Mouse (Mus musculus) limb, embryonic 12.5 days (tissue): ENCODE measurements around the gene Kazn. TPM values are rescaled to one million over a fixed set of nuclear protein-coding genes. Genes with fewer than 3 reads are reported as not detected.

Experiments
- ATAC-seq: fragments of 200-750 bp; cut with Nextera tagmentation; 2 replicates; pipeline ENCODE4 v1.8.0; 2017; ENCODE audit warnings: low read depth, moderate TSS enrichment; ENCODE audit not compliant: insufficient number of reproducible peaks, insufficient read depth, low FRiP score, low TSS enrichment
- H3K27ac ChIP-seq: fragments of 300-500 bp; sonication (generic); 2 replicates; pipeline ENCODE4 v1.5.1; 2016; ENCODE audit warnings: mild to moderate bottlenecking, moderate library complexity
- H3K27me3 ChIP-seq: fragments of 300-500 bp; sonication (generic); 2 replicates; pipeline ENCODE4 v1.6.1; 2016; ENCODE audit warnings: mild to moderate bottlenecking, moderate library complexity
- H3K36me3 ChIP-seq: fragments of 300-500 bp; sonication (generic); 2 replicates; pipeline ENCODE4 v1.6.1; 2016; ENCODE audit warnings: mild to moderate bottlenecking, moderate library complexity
- H3K4me1 ChIP-seq: fragments of 300-500 bp; sonication (generic); replicated peaks from 2 replicates; pipeline ENCODE4 v1.6.1; 2016
- H3K4me2 ChIP-seq: fragments of 300-500 bp; sonication (generic); 2 replicates; pipeline ENCODE4 v1.6.1; 2016; ENCODE audit warnings: mild to moderate bottlenecking, moderate library complexity
- H3K4me3 ChIP-seq: fragments of 300-500 bp; sonication (generic); replicated peaks from 2 replicates; pipeline ENCODE4 v1.5.1; 2016; ENCODE audit warnings: mild to moderate bottlenecking
- H3K9ac ChIP-seq: fragments of 300-500 bp; sonication (generic); replicated peaks from 2 replicates; pipeline ENCODE4 v1.6.1; 2016; ENCODE audit warnings: mild to moderate bottlenecking, moderate library complexity
- H3K9me3 ChIP-seq: fragments of 300-500 bp; sonication (generic); 2 replicates; pipeline ENCODE4 v1.6.1; 2016; ENCODE audit warnings: mild to moderate bottlenecking, moderate library complexity
- WGBS: fragments of 180-500 bp; shearing (Covaris S2); methylation state at CpG from one replicate; pipeline ENCODE4 v1.1.7; 2016; 5-methylcytosine and 5-hydroxymethylcytosine counted together
- polyA plus RNA-seq: library from polyadenylated mRNA; unstranded; fragments of >200 nt; fragmentation: Nextera tagmentation; extraction: Ambion mirVana; gene quantifications from 2 replicates; pipeline ENCODE4 v1.2.1, GENCODE M21; 2016

Gene Kazn
- polyA plus RNA-seq, 1 experiment from 2014 or later: 13.7 TPM

DNA sequence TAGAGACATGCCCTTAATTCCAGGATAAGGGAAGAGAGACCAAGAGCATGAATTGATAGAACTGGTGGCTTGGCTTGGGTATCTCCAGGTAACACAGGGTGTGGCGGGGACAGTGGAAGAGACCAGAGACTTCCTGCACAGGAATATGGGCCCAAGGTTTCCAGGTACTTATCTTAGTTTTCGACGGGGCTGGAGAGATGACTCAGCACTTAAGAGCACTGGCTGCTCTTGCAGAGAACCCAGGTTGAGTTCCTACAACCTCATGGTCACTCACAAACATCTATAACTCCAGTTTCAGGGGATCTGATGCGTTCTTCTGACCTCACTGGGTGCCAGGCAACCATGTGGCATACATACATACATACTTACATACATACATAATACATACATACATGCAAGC, 3.0 kb upstream of the Kazn start:
- 74% methylated on average over 4 of the region's 4 CpGs for WGBS

DNA sequence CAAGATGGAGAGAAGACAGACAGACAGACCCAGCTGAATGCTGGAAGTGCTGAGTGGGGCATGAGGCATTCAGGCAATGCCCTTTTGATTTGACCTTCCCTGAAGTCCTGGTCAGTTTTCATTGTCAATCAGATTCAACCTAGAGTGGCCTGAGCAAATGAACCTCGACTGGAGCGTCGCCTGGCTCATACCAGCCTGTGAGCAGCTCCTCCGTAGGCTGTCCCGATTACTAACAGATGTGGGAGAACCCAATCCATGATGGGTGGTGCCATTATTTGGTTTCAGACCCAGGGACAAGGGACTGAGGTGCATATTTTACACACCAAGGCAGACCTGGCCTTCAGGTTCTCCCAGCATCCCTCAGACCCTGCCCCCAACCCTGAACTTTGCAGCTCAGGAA, 1.7 kb upstream of the Kazn start:
- H3K36me3 ChIP-seq: no peaks in the 10 kb centered on the region
- H3K27ac ChIP-seq: no peak overlapping the region
- no peaks in the 10 kb centered on the region for H3K9me3 ChIP-seq
- peaks cover 40% of the 10 kb centered on the region for H3K4me1 ChIP-seq
- no peak overlapping the region for H3K4me3 ChIP-seq
- 30% methylated on average over 5 of the region's 5 CpGs for WGBS
- peaks cover 13% of the 10 kb centered on the region for H3K27me3 ChIP-seq
- no peak for ATAC-seq
- H3K9ac ChIP-seq: no peak overlapping the region
- no peak overlapping the region for H3K4me2 ChIP-seq

More for the DNA sequence above, 3.0 kb upstream of the Kazn start:
- Histone ChIP-seq H3K27me3 (peaks cover 9% of the 10 kb centered on the region), H3K36me3 (no peaks in the 10 kb centered on the region), H3K4me2 (no peak overlapping the region), H3K4me1 (peaks cover 48% of the 10 kb centered on the region), H3K9me3 (no peaks in the 10 kb centered on the region), H3K27ac (no peak overlapping the region), H3K9ac (no peak overlapping the region), H3K4me3 (no peak overlapping the region)
- no peak for ATAC-seq

DNA sequence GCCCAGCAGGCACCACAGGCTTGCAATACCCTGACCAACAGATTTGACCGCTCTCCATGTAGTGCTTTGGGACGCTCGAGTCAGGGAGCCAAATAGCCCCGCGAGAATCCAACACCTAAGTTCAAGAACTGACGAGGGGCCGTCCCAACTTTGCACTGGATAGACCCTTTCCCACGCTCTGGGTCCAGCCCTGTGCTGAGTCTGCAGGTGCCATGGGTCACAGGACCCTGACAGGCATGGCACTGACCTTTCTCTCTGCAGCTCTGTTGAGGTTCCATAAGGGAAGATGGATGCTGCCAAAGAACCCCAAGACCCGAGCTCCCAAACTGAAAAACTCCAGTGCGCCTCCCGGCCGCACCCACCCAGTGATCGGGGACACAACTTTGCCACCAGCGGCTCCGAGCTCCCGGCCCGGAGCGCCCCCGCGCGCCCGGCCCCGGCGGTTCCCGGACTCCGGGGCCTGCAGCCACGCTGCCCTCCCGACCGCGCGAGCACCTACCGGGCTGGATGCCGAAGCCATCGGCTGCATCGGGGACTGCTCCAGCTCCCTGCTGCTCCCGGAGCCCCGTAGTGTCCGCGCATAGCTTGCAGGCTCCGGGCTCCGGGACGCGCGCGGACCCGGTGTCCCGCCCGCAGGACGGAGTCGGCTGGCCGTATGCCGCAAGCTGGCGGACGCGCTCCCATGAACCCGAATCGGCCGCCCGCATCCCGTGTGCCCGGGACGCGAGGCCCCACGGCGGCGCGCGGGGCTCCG, 538 bp downstream of the Kazn start:
- Histone ChIP-seq H3K4me3 (peak overlapping the region; percentile 70), H3K4me2 (peak overlapping the region; percentile 94), H3K27ac (peak overlapping the region; percentile 83), H3K9ac (peak overlapping the region; percentile 76), H3K36me3 (no peaks in the 10 kb centered on the region), H3K27me3 (peaks cover 13% of the 10 kb centered on the region), H3K4me1 (peaks cover 39% of the 10 kb centered on the region), H3K9me3 (no peaks in the 10 kb centered on the region)
- under 1% methylated on average over 66 of the region's 69 CpGs for WGBS
- ATAC-seq: peak; percentile 16; the same call in 1 of the 2 replicates

DNA sequence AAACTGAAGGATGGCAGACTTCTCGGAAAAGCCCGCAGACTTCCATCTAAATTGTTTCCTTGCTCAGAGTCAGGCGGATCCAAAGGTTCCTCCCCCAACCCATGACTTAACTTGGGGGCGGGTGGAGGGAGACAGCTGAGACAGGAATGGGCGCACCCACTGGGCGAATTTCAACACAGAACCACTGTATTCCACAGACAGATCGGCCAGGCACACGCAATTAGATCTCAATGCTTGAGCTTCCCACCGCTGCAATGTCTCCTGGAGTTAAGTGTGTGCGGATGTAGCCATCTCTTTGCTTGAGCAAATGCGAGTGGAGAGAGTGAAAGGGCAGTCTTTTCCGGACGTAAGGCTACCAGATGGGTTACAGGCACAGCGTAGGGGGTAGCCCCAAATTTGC, 1.2 kb downstream of the Kazn start:
- peak overlapping the region; percentile 70 for H3K4me3 ChIP-seq
- H3K36me3 ChIP-seq: no peaks in the 10 kb centered on the region
- peak overlapping the region; percentile 94 for H3K4me2 ChIP-seq
- ATAC-seq: no peak
- H3K27ac ChIP-seq: no peak overlapping the region
- H3K9ac ChIP-seq: peak overlapping the region; percentile 76; the same call in 1 of the 2 replicates
- 16% methylated on average over 14 of the region's 14 CpGs for WGBS
- peaks cover 13% of the 10 kb centered on the region for H3K27me3 ChIP-seq
- H3K9me3 ChIP-seq: no peaks in the 10 kb centered on the region
- peaks cover 39% of the 10 kb centered on the region for H3K4me1 ChIP-seq

DNA sequence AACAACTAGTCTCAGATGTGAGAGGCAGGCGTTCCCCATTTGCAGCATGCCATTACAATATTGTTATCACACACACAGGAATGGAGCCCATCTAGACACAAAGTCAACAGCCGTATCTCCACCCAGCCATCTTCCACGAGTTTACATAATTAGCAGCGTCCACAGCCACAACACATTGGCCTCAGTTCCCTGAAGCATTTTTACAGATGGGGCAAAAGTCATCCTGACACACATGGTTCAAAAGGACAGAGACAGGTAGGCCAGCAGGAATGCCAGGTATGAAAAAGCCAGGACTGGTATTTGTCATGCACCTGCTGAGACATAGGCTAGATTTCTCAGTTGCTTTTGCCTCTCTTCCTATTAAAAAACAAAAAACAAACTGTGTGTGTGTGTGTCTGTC, 2.5 kb downstream of the Kazn start:
- no peak overlapping the region for H3K9ac ChIP-seq
- 82% methylated on average over 4 of the region's 4 CpGs for WGBS
- peaks cover 39% of the 10 kb centered on the region for H3K4me1 ChIP-seq
- H3K27ac ChIP-seq: no peak overlapping the region
- ATAC-seq: no peak
- H3K4me3 ChIP-seq: no peak overlapping the region
- no peaks in the 10 kb centered on the region for H3K9me3 ChIP-seq
- no peaks in the 10 kb centered on the region for H3K36me3 ChIP-seq
- H3K27me3 ChIP-seq: peaks cover 13% of the 10 kb centered on the region
- H3K4me2 ChIP-seq: no peak overlapping the region

DNA sequence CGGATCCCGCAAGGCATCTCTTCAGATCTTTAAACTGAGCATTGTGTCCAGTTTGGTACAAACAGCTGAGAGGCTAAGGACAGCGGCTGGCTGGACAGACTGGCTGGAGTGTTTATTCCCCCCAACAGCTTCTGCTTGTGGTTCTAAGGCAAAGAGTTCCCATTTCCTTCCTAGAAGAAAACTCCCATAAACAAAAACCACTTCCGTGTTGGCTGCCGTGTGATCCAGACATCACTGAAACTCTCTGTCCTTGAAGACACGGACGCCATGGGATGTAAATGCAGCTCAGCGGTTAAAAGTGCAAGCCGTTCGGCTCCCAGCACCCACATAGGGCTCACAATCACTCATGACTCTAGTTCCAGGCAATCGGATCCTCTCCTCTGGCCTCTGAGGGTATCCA, 3.8 kb downstream of the Kazn start:
- no peak overlapping the region for H3K9ac ChIP-seq
- H3K4me3 ChIP-seq: no peak overlapping the region
- H3K36me3 ChIP-seq: no peaks in the 10 kb centered on the region
- ATAC-seq: no peak
- H3K4me2 ChIP-seq: no peak overlapping the region
- H3K9me3 ChIP-seq: no peaks in the 10 kb centered on the region
- no peak overlapping the region for H3K27ac ChIP-seq
- H3K27me3 ChIP-seq: peaks cover 13% of the 10 kb centered on the region
- WGBS: 87% methylated on average over 11 of the region's 11 CpGs
- peaks cover 28% of the 10 kb centered on the region for H3K4me1 ChIP-seq

DNA sequence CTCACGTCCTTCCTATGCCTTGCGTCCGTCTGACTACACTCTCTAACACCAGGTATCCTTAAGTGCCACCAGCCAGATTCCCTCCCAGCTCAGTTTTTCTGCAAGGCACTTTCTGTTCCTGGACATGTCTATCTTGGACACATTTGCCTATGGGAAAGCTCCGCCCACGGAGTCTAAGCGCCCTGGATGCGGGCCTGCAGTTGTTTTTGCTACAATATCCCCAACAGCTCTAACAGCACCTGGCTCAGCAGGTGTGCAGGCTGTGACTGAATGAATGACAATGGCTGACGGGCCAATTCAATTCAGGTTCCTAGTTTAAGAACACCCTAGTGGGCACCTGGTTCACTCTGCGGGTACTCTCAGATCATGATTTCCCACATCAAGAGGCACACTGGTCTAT, 4.4 kb downstream of the Kazn start:
- no peaks in the 10 kb centered on the region for H3K36me3 ChIP-seq
- ATAC-seq: no peak
- H3K4me2 ChIP-seq: no peak overlapping the region
- no peaks in the 10 kb centered on the region for H3K9me3 ChIP-seq
- 72% methylated on average over 9 of the region's 9 CpGs for WGBS
- peaks cover 13% of the 10 kb centered on the region for H3K27me3 ChIP-seq
- peaks cover 26% of the 10 kb centered on the region for H3K4me1 ChIP-seq
- no peak overlapping the region for H3K4me3 ChIP-seq
- H3K27ac ChIP-seq: no peak overlapping the region
- H3K9ac ChIP-seq: no peak overlapping the region

DNA sequence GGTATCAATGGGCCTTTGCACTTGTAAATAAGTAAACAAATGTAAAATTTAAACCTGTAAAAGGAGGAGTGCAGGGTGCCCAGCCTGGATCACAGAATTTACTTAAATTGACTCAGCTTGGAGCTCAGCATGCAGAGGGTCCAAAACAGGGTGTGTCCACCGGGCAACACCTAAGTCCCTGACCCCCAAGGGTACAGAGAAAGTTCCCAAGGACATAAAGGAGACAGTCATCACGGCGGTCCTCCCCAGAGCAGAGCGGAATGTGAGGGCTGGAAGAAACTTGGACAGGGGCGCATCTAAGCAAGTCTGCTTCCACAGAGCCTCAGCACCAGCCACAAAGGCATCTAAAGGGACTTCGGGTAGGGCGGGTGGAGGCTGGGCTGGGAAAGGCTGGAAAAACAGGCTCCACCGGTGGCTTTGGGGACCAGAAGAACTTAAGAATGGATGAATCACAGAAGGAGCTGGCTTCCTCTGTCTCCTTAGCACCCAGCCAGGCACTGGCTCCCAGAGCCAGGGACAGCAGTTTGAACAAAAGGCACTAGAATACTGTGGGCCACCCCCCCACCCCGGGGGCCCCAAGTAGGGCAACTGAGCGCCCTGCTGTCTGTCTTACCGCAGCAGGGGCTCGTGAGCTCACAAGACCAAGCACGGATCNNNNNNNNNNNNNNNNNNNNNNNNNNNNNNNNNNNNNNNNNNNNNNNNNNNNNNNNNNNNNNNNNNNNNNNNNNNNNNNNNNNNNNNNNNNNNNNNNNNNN, 10.2 kb downstream of the Kazn start:
- Histone ChIP-seq H3K4me1 (peaks cover 29% of the 10 kb centered on the region), H3K4me2 (no peak overlapping the region)
- ATAC-seq: no peak

DNA sequence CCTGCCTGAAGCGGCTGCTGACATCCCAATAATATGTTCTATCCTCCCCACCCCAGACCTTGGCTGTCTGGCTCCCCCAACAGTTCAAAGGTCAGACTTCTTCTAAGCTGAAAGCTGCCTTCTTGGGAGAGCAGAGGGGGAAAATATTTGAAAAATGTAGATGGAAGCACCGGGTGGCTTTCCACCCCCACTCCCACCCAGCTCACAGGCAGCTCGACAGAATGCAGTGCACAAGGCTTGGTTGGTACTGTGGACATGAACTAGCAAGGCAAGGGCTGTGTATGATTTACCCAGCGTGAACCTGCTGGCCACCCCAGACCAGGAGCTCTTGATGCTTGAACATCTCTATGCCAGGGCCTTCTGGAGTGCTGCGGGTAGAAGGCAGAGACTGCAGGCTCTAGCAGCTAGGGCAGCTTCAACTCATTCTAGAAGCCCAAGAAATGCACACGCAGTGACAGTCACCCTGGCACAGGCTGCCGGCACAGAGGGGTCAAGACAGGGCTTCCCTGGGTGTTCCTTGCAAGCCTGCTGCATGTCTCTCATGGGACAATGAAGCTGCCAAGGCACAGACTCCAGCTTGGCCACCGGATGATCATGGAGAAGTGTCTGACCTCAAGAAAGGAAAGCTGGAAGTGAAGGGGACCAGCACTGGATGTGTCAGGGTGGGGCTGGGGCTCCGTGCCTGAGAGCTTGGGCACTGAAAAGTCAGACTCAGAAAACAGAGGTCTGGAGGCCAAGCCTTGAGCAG, 15.1 kb downstream of the Kazn start:
- peaks cover 65% of the 10 kb centered on the region for H3K4me1 ChIP-seq
- no peak overlapping the region for H3K4me3 ChIP-seq
- H3K27me3 ChIP-seq: no peaks in the 10 kb centered on the region
- H3K4me2 ChIP-seq: no peak overlapping the region
- H3K27ac ChIP-seq: peak overlapping the region; percentile 53
- no peak for ATAC-seq
- H3K9ac ChIP-seq: peak overlapping the region; percentile 18; the same call in 1 of the 2 replicates
- H3K9me3 ChIP-seq: no peaks in the 10 kb centered on the region
- no peaks in the 10 kb centered on the region for H3K36me3 ChIP-seq
- WGBS: 65% methylated on average over 9 of the region's 9 CpGs

More for the DNA sequence above, 10.2 kb downstream of the Kazn start:
- H3K36me3 ChIP-seq: no peaks in the 10 kb centered on the region
- H3K27ac ChIP-seq: 0 out of 2 replicates have a peak overlapping the region, but pooled peaks have one; percentile 29
- WGBS: 37% methylated on average over 13 of the region's 13 CpGs
- no peaks in the 10 kb centered on the region for H3K27me3 ChIP-seq
- no peak overlapping the region for H3K9ac ChIP-seq
- H3K9me3 ChIP-seq: no peaks in the 10 kb centered on the region
- H3K4me3 ChIP-seq: no peak overlapping the region

DNA sequence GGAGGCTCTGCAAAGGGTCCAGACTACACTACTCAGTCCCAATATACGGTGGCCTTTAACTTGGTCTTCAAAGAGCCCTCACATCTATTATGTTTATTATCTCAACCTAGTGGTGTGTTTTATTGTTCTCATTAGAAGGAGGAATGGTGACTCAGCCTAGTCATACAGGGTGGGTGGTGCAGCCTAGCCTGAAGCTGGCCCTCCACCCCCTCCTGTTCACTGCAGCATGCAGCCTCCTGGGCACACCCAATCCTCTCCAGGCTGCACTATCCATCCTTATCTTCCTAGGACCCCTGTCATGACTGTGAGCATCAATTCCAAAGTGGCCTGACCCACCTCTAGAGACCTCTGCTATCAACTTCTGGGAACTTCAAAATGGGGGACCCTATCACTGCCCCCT, 16.8 kb downstream of the Kazn start:
- Histone ChIP-seq H3K4me1 (peaks cover 60% of the 10 kb centered on the region), H3K9ac (no peak overlapping the region), H3K27ac (peak overlapping the region; percentile 87), H3K27me3 (no peaks in the 10 kb centered on the region), H3K4me3 (no peak overlapping the region), H3K36me3 (no peaks in the 10 kb centered on the region), H3K4me2 (no peak overlapping the region), H3K9me3 (no peaks in the 10 kb centered on the region)
- ATAC-seq: no peak
- WGBS: 7% methylated on average over 1 of the region's 1 CpGs

DNA sequence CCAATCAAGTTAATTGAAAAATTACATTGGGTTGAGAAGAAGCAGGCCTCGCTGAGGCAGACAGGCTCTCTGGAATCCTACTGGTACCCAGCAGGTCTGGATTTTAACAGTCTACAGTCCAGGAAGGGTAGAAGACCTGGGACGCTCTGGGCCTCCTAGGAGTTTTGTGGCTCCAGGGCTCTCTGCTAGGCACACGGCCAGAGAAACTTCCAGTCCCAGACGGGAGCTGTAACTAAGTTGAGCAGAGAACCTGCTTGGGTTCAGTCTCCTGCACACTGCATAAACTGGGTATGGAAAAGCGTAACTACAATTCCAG, 17.5 kb downstream of the Kazn start:
- Histone ChIP-seq H3K9me3 (no peaks in the 10 kb centered on the region), H3K4me2 (peak overlapping the region; percentile 35), H3K9ac (no peak overlapping the region), H3K36me3 (no peaks in the 10 kb centered on the region), H3K4me1 (peaks cover 67% of the 10 kb centered on the region), H3K4me3 (no peak overlapping the region), H3K27me3 (no peaks in the 10 kb centered on the region), H3K27ac (peak overlapping the region; percentile 87)
- WGBS: 11% methylated on average over 5 of the region's 5 CpGs
- peak; percentile 66 for ATAC-seq
